Mouse (Mus musculus) heart, adult 9 months (tissue): ENCODE results near the gene Hdac1.

Experiments used
- DNase-seq, 2 experiments: peaks; one replicate each; pipeline ENCODE4 v3.0.0; 2022; ENCODE audit warnings: low spot score in 2 of 2

Hdac1 gene

DNA sequence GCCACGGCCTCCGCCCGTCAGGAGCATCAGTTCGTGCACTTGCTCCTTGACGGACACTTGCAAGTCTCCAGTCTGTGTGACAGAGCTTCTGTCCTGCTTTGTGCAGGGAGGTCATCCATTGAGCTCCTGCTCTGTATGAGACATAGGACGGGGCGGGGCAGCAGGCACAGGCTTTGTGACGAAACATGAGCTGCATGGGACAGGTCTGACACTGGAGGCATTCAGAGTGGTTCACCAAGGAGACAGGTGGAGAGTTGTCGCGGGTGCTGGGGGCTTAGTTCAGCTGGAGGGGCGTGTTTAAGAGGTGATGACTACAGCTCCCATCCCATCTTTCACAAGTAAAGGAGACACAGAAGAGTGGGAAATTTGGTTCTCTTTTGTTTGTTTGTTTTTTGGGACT is 66.5 kb downstream of the Hdac1 start:
- no peak for DNase-seq
